Mouse (Mus musculus) neutrophil, adult 59 days (primary cell): ENCODE results near the gene Vmn1r178. TPM values are rescaled to one million over a fixed set of nuclear protein-coding genes. Genes with fewer than 3 reads are reported as not detected.

Source experiments
- total RNA-seq, 2 experiments: library from RNA; stranded (reverse); gene quantifications; 1 replicate in 1 of 2; 2 replicates in 1 of 2; pipeline ENCODE4 v1.2.4; 2023

Vmn1r178 gene
- total RNA-seq: not detected

GRCm38 (mm10) chr7:23891709-23892108, at the start of gene Vmn1r178:
Gene Vmn1r178, plus strand, starts transcription at chr7:23892009.

GRCm38 (mm10) chr7:23866349-23866748, 25.5 kb upstream of the Vmn1r178 start, which contains the start of gene Vmn1r177:
Gene Vmn1r177, minus strand, starts transcription at chr7:23866449.

GRCm38 (mm10) chr7:23926678-23927077, 34.9 kb downstream of the Vmn1r178 start, which contains the start of gene Vmn1r179:
Gene Vmn1r179, plus strand, starts transcription at chr7:23926978.

Other genes starting within 250 kb of the Vmn1r178 start
- gene Vmn1r172, start 233.7 kb upstream of the Vmn1r178 start, total RNA-seq: not detected
- not detected for gene Vmn1r173, start 191.3 kb upstream of the Vmn1r178 start, total RNA-seq
- not detected for gene Vmn1r174, start 139.7 kb upstream of the Vmn1r178 start, total RNA-seq
- gene Vmn1r175, start 81.4 kb upstream of the Vmn1r178 start, total RNA-seq: not detected
- not detected for gene Vmn1r176, start 54.6 kb upstream of the Vmn1r178 start, total RNA-seq
- gene Vmn1r177, start 25.6 kb upstream of the Vmn1r178 start, total RNA-seq: not detected
- gene Vmn1r179, start 35.0 kb downstream of the Vmn1r178 start, total RNA-seq: not detected
- gene Vmn1r180, start 58.6 kb downstream of the Vmn1r178 start, total RNA-seq: not detected
- not detected for gene Vmn1r181, start 82.6 kb downstream of the Vmn1r178 start, total RNA-seq
- gene V1rd19, start 109.7 kb downstream of the Vmn1r178 start, total RNA-seq: not detected
- not detected for gene Vmn1r183, start 161.2 kb downstream of the Vmn1r178 start, total RNA-seq
- gene Zfp180, start 189.9 kb downstream of the Vmn1r178 start, total RNA-seq: 10 to 100 TPM; 14.4 to 16.3 TPM
- gene Zfp112, start 220.3 kb downstream of the Vmn1r178 start, total RNA-seq: 1 to 10 TPM; 1.2 to 1.6 TPM
- 1 to 10 TPM; 2.8 to 4.7 TPM for gene Zfp235, start 242.2 kb downstream of the Vmn1r178 start, total RNA-seq